Mouse (Mus musculus) MEL (cell line): ENCODE measurements at regions not wholly inside any gene's neighbourhood (a gene's known extent, or its start where the extent isn't known, plus 50 kb on each side); places are given as distances from the start of the nearest gene placed in this dataset.

Experiments
- DNase-seq: peaks from one replicate; pipeline ENCODE4 v3.0.0; 2011; ENCODE audit warnings: low read depth, low spot score
- H3K27ac ChIP-seq: 2 replicates; pipeline ENCODE4 v1.5.1; 2012; ENCODE audit warnings: low read depth, mild to moderate bottlenecking, control low read depth, low read length, moderate library complexity; ENCODE audit not compliant: control insufficient read depth
- H3K27me3 ChIP-seq, 2 experiments: fragments of 150-350 bp in 1 of 2; sonication (generic) in 1 of 2; 2 replicates each; pipeline ENCODE4 v1.6.1; 2012; ENCODE audit warnings: low read length in 2 of 2, mild to moderate bottlenecking in 2 of 2, improper control_type of control experiment in 1 of 2, moderate library complexity in 1 of 2; ENCODE audit not compliant: insufficient read depth in 2 of 2, control insufficient read depth in 1 of 2
- H3K36me3 ChIP-seq, 2 experiments: 2 replicates each; pipeline ENCODE4 v1.6.1; 2012 to 2014; ENCODE audit warnings: low read length in 2 of 2, improper control_type of control experiment in 1 of 2, inconsistent platforms in 1 of 2, mild to moderate bottlenecking in 1 of 2; ENCODE audit not compliant: insufficient read depth in 2 of 2, control insufficient read depth in 1 of 2
- H3K4me1 ChIP-seq, 2 experiments: fragments of 150-350 bp in 1 of 2; sonication (generic) in 1 of 2; 2 replicates each; pipeline ENCODE4 v1.6.1; 2012; ENCODE audit warnings: low read length in 2 of 2, improper control_type of control experiment in 1 of 2, mild to moderate bottlenecking in 1 of 2; ENCODE audit not compliant: insufficient read depth in 2 of 2, control insufficient read depth in 1 of 2
- H3K4me3 ChIP-seq, 2 experiments: fragments of 150-350 bp in 1 of 2; sonication (generic) in 1 of 2; 2 replicates each; pipeline ENCODE4 v1.5.1; 2012; ENCODE audit warnings: low read depth in 2 of 2, low read length in 2 of 2, mild to moderate bottlenecking in 2 of 2, moderate library complexity in 2 of 2, control low read depth in 1 of 2, improper control_type of control experiment in 1 of 2; ENCODE audit not compliant: control insufficient read depth in 1 of 2, insufficient read depth in 1 of 2
- H3K79me2 ChIP-seq: 2 replicates; pipeline ENCODE4 v1.6.1; 2012; ENCODE audit warnings: mild to moderate bottlenecking, low read length, moderate library complexity; ENCODE audit not compliant: control insufficient read depth, poor library complexity, insufficient read depth
- H3K9ac ChIP-seq: 2 replicates; pipeline ENCODE4 v1.6.1; 2012; ENCODE audit warnings: low read depth, mild to moderate bottlenecking, control low read depth, low read length, moderate library complexity; ENCODE audit not compliant: control insufficient read depth, poor library complexity, severe bottlenecking
- H3K9me3 ChIP-seq: fragments of 150-350 bp; sonication (generic); replicated peaks from 2 replicates; pipeline ENCODE4 v1.6.1; 2012; ENCODE audit warnings: mild to moderate bottlenecking, low read length, improper control_type of control experiment, moderate library complexity; ENCODE audit not compliant: insufficient read depth
- BHLHE40 ChIP-seq: IDR thresholded peaks from 2 replicates; pipeline ENCODE4 v1.6.1; 2012; ENCODE audit warnings: low read depth, mild to moderate bottlenecking, inconsistent platforms, low read length, improper control_type of control experiment, borderline replicate concordance
- CHD2 ChIP-seq: IDR thresholded peaks from 2 replicates; pipeline ENCODE4 v1.6.1; 2011; ENCODE audit warnings: low read length, improper control_type of control experiment
- CTCF ChIP-seq, 3 experiments: IDR thresholded peaks in 2 of 3; conservative IDR thresholded peaks in 1 of 3; 2 replicates each; pipeline ENCODE4 v1.5.1; 2011 to 2012; ENCODE audit warnings: low read length in 3 of 3, low read depth in 2 of 3, mild to moderate bottlenecking in 2 of 3, improper control_type of control experiment in 1 of 3, inconsistent platforms in 1 of 3, mixed read lengths in 1 of 3, moderate library complexity in 1 of 3; ENCODE audit not compliant: control insufficient read depth in 1 of 3, insufficient read depth in 1 of 3, poor library complexity in 1 of 3, severe bottlenecking in 1 of 3
- EP300 ChIP-seq, 2 experiments: IDR thresholded peaks; 2 replicates each; pipeline ENCODE4 v1.6.1; 2011; ENCODE audit warnings: improper control_type of control experiment in 2 of 2, low read length in 2 of 2, low read depth in 1 of 2, mild to moderate bottlenecking in 1 of 2
- GABPA ChIP-seq: IDR thresholded peaks from 2 replicates; pipeline ENCODE4 v1.6.1; 2012; ENCODE audit warnings: low read depth, mild to moderate bottlenecking, inconsistent platforms, low read length, improper control_type of control experiment, moderate library complexity
- HCFC1 ChIP-seq: IDR thresholded peaks from 2 replicates; pipeline ENCODE4 v1.6.1; 2012; ENCODE audit warnings: low read depth, mild to moderate bottlenecking, inconsistent platforms, low read length, improper control_type of control experiment, moderate library complexity
- JUND ChIP-seq: IDR thresholded peaks from 2 replicates; pipeline ENCODE4 v1.6.1; 2011; ENCODE audit warnings: low read depth, mild to moderate bottlenecking, improper control_type of control experiment, low read length
- KAT2A ChIP-seq: conservative IDR thresholded peaks from 2 replicates; pipeline ENCODE4 v1.6.1; 2012; ENCODE audit warnings: low read depth, low read length, improper control_type of control experiment, inconsistent platforms
- MAFK ChIP-seq: IDR thresholded peaks from 2 replicates; pipeline ENCODE4 v1.6.1; 2011; ENCODE audit warnings: low read depth, mild to moderate bottlenecking, low read length, improper control_type of control experiment, borderline replicate concordance
- MAZ ChIP-seq: IDR thresholded peaks from 2 replicates; pipeline ENCODE4 v1.6.1; 2012; ENCODE audit warnings: low read depth, mild to moderate bottlenecking, inconsistent platforms, low read length, improper control_type of control experiment
- MEF2A ChIP-seq: IDR thresholded peaks from 2 replicates; pipeline ENCODE4 v1.6.1; 2014; ENCODE audit warnings: low read depth, mild to moderate bottlenecking, inconsistent platforms, low read length, improper control_type of control experiment; ENCODE audit not compliant: poor library complexity, insufficient replicate concordance, severe bottlenecking; ENCODE audit errors: extremely low read depth
- MXI1 ChIP-seq: IDR thresholded peaks from 2 replicates; pipeline ENCODE4 v1.6.1; 2011; ENCODE audit warnings: mild to moderate bottlenecking, low read depth, low read length, improper control_type of control experiment
- MYB ChIP-seq: IDR thresholded peaks from 2 replicates; pipeline ENCODE4 v1.6.1; 2011; ENCODE audit warnings: mild to moderate bottlenecking, low read depth, low read length, improper control_type of control experiment
- NELFE ChIP-seq: IDR thresholded peaks from 2 replicates; pipeline ENCODE4 v1.6.1; 2011; ENCODE audit warnings: low read depth, low read length, improper control_type of control experiment
- NRF1 ChIP-seq: IDR thresholded peaks from 2 replicates; pipeline ENCODE4 v1.6.1; 2014; ENCODE audit warnings: low read depth, mild to moderate bottlenecking, inconsistent platforms, low read length, improper control_type of control experiment, moderate library complexity; ENCODE audit not compliant: poor library complexity, insufficient read depth, severe bottlenecking
- POLR2A ChIP-seq, 2 experiments: IDR thresholded peaks; 2 replicates each; pipeline ENCODE4 v1.6.1; 2011 to 2012; ENCODE audit warnings: low read length in 2 of 2, mild to moderate bottlenecking in 2 of 2, control low read depth in 1 of 2, improper control_type of control experiment in 1 of 2, low read depth in 1 of 2, moderate library complexity in 1 of 2; ENCODE audit not compliant: control insufficient read depth in 1 of 2, insufficient read depth in 1 of 2, poor library complexity in 1 of 2
- POLR2AphosphoS2 ChIP-seq: IDR thresholded peaks from 2 replicates; pipeline ENCODE4 v1.6.1; 2011; ENCODE audit warnings: low read length, improper control_type of control experiment
- POLR2AphosphoS5 ChIP-seq: IDR thresholded peaks from 2 replicates; pipeline ENCODE4 v1.6.1; 2012; ENCODE audit warnings: low read depth, borderline replicate concordance, mild to moderate bottlenecking, inconsistent platforms, low read length, moderate library complexity, mixed read lengths
- RCOR1 ChIP-seq: IDR thresholded peaks from 2 replicates; pipeline ENCODE4 v1.6.1; 2012; ENCODE audit warnings: low read depth, mild to moderate bottlenecking, inconsistent platforms, low read length, improper control_type of control experiment
- SIN3A ChIP-seq: IDR thresholded peaks from 2 replicates; pipeline ENCODE4 v1.6.1; 2012; ENCODE audit warnings: low read length, improper control_type of control experiment, inconsistent platforms
- SMC3 ChIP-seq: IDR thresholded peaks from 2 replicates; pipeline ENCODE4 v1.6.1; 2011; ENCODE audit warnings: low read depth, low read length, improper control_type of control experiment
- TBP ChIP-seq: IDR thresholded peaks from 2 replicates; pipeline ENCODE4 v1.8.0; 2011; ENCODE audit warnings: low read depth, low read length, improper control_type of control experiment
- TCF12 ChIP-seq: IDR thresholded peaks from 2 replicates; pipeline ENCODE4 v1.6.1; 2014; ENCODE audit warnings: low read depth, mild to moderate bottlenecking, inconsistent platforms, low read length, improper control_type of control experiment, moderate library complexity
- USF1 ChIP-seq: IDR thresholded peaks from 2 replicates; pipeline ENCODE4 v1.6.1; 2014; ENCODE audit warnings: low read depth, mild to moderate bottlenecking, inconsistent platforms, low read length, improper control_type of control experiment, moderate library complexity
- ZC3H11A ChIP-seq: IDR thresholded peaks from 2 replicates; pipeline ENCODE4 v1.6.1; 2012; ENCODE audit warnings: low read depth, mild to moderate bottlenecking, inconsistent platforms, low read length, improper control_type of control experiment
- ZKSCAN1 ChIP-seq: IDR thresholded peaks from 2 replicates; pipeline ENCODE4 v1.6.1; 2012; ENCODE audit warnings: low read depth, mild to moderate bottlenecking, inconsistent platforms, low read length, improper control_type of control experiment, moderate library complexity
- ZMIZ1 ChIP-seq: IDR thresholded peaks from 2 replicates; pipeline ENCODE4 v1.6.1; 2012; ENCODE audit warnings: low read depth, mild to moderate bottlenecking, inconsistent platforms, low read length, improper control_type of control experiment, moderate library complexity
- ZNF384 ChIP-seq: IDR thresholded peaks from 2 replicates; pipeline ENCODE4 v1.6.1; 2012; ENCODE audit warnings: low read depth, mild to moderate bottlenecking, inconsistent platforms, low read length, improper control_type of control experiment

DNA sequence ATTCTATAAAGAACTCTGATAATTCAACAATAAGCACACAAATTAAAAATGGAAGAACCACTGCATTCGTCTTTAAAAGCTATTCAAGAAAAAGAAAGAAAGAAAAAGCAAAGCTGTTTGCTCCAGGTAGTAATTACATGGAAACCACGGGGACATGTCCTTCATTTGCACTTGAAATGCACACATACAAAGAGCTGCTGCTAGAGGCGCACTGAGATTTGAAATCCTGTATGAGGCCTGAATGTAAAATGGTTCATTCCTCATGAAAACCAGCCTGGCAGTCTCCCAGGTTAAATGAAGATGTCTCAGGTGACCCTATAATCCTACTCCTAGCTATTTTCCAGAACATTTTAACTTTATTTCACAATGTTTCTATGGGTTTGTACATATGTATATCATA, 123.7 kb upstream of the Vmn2r7 start:
- Histone ChIP-seq H3K36me3 (no peaks in the 10 kb centered on the region), H3K9ac (no peak overlapping the region), H3K4me1 (no peaks in the 10 kb centered on the region), H3K4me3 (no peak overlapping the region), H3K27me3 (no peaks in the 10 kb centered on the region), H3K9me3 (no peaks in the 10 kb centered on the region), H3K27ac (no peak overlapping the region), H3K79me2 (no peaks in the 10 kb centered on the region)
- no peak for DNase-seq
- TF ChIP-seq RCOR1, result no peak
- no peak for TF ChIP-seq MYB
- TF ChIP-seq TCF12, result no peak
- TF ChIP-seq USF1, result no peak
- TF ChIP-seq ZC3H11A, result no peak
- no peak for TF ChIP-seq NELFE
- TF ChIP-seq BHLHE40, result no peak
- TF ChIP-seq GABPA, result no peak
- TF ChIP-seq CTCF (IDR thresholded peaks at IDR 0.05 in 2 of 3, conservative IDR thresholded peaks at IDR 0.05 in 1 of 3; ENCODE audit: control insufficient read depth in 1 of 3, insufficient read depth in 1 of 3, low read depth in 2 of 3, low read length in 3 of 3, poor library complexity in 1 of 3, severe bottlenecking in 1 of 3), result no peak
- TF ChIP-seq MAFK, result no peak
- TF ChIP-seq HCFC1, result no peak
- no peak for TF ChIP-seq MAZ
- TF ChIP-seq ZKSCAN1, result no peak
- TF ChIP-seq MEF2A, result no peak
- TF ChIP-seq MXI1, result no peak
- no peak for TF ChIP-seq TBP

DNA sequence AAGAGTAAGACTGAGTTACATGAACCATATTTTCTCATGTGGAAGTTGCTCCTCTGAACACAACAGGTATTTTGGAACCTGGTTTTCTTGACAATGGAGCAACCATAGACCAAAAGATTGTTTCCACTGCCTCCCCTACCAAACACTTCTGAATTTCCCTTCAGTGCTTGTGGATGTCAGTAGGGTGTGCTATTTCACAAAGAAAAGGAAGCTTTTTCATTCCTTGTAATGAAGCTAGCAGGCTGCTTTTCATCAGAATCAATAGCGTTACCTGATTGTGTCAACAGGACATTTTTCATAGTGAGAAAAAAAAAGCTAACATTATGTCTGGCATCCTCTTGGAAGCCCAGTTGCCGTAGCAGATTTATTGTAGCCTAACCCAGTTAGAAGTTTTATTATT, 124.8 kb upstream of the Kcnab1 start:
- Histone ChIP-seq H3K79me2 (no peaks in the 10 kb centered on the region), H3K27ac (no peak overlapping the region), H3K9me3 (no peaks in the 10 kb centered on the region), H3K27me3 (no peaks in the 10 kb centered on the region), H3K4me1 (no peaks in the 10 kb centered on the region), H3K4me3 (no peak overlapping the region), H3K36me3 (no peaks in the 10 kb centered on the region), H3K9ac (no peak overlapping the region)
- no peak for TF ChIP-seq TCF12
- no peak for TF ChIP-seq POLR2AphosphoS5
- TF ChIP-seq POLR2A (IDR thresholded peaks at IDR 0.05; ENCODE audit: control insufficient read depth in 1 of 2, insufficient read depth in 1 of 2, low read depth in 1 of 2, low read length in 2 of 2, poor library complexity in 1 of 2), result no peak
- TF ChIP-seq ZMIZ1, result no peak
- TF ChIP-seq MYB, result no peak
- no peak for TF ChIP-seq USF1
- no peak for TF ChIP-seq MEF2A
- TF ChIP-seq ZNF384, result no peak
- no peak for TF ChIP-seq SMC3
- TF ChIP-seq SIN3A, result no peak
- no peak for TF ChIP-seq JUND
- no peak for TF ChIP-seq CTCF (IDR thresholded peaks at IDR 0.05 in 2 of 3, conservative IDR thresholded peaks at IDR 0.05 in 1 of 3; ENCODE audit: control insufficient read depth in 1 of 3, insufficient read depth in 1 of 3, low read depth in 2 of 3, low read length in 3 of 3, poor library complexity in 1 of 3, severe bottlenecking in 1 of 3)
- TF ChIP-seq POLR2AphosphoS2, result no peak
- TF ChIP-seq MXI1, result no peak
- no peak for TF ChIP-seq NRF1
- TF ChIP-seq CHD2, result no peak
- no peak for TF ChIP-seq TBP
- no peak for TF ChIP-seq KAT2A
- TF ChIP-seq ZC3H11A, result no peak
- no peak for TF ChIP-seq EP300 (IDR thresholded peaks at IDR 0.05; ENCODE audit: low read depth in 1 of 2, low read length in 2 of 2)
- DNase-seq, result no peak
